In genomic region chrX:142702566-142702965, GRCm38 (mm10) we compare ENCODE assay signal across 17 mouse cellular contexts. TPM values are rescaled to one million over a fixed set of nuclear protein-coding genes. Genes with fewer than 3 reads are reported as not detected.
A peak's percentile ranks its signal among the peaks of the same experiment; 100 is the strongest.
DNase-seq lines count a peak whose midpoint lies in the region; ATAC-seq and TF ChIP-seq lines count a peak whose summit lies in the region.
"Had no signal": no experiment of that assay in that cellular context is flagged by ENCODE, and none has a peak within 500 bp of the region (broad histone marks: within the 10 kb centered on the region; RNA-seq: fewer than 3 reads in every experiment).

No protein-coding gene starts in this region.

- no peaks in the 10 kb centered on the region for H3K27me3 ChIP-seq in kidney, adult 2 months (replicated peaks; ENCODE audit: control insufficient read depth, insufficient read depth, low read length)
- no peaks in the 10 kb centered on the region for H3K27me3 ChIP-seq in myocyte (ENCODE audit: control insufficient read depth, insufficient read depth, insufficient read length)
- H3K27me3 ChIP-seq in midbrain, embryonic 14.5 days (ENCODE audit: control insufficient read depth, insufficient read depth, low read length) = no peaks in the 10 kb centered on the region
- H3K27me3 ChIP-seq: forebrain, embryonic 15.5 days; liver, embryonic 15.5 days had no signal

- no peak for ATAC-seq in midbrain, embryonic 14.5 days (ENCODE audit: low FRiP score, low TSS enrichment)
- ATAC-seq: activated CD4-positive, CD25-positive, alpha-beta regulatory T cell, adult 4 months; forebrain, embryonic 15.5 days; hindbrain, postnatal 0 days had no signal

- H3K79me2 ChIP-seq in myocyte (ENCODE audit: control insufficient read depth, insufficient read depth) = no peaks in the 10 kb centered on the region

- H3K27ac ChIP-seq in kidney, adult 2 months (ENCODE audit: insufficient read depth, low read depth, low read length) = peak overlapping the region; percentile 38; the same call in 1 of the 2 replicates
- no peak overlapping the region for H3K27ac ChIP-seq in midbrain, embryonic 14.5 days (replicated peaks; ENCODE audit: low read depth, low read length)
- H3K27ac ChIP-seq: forebrain, embryonic 15.5 days; hindbrain, postnatal 0 days; limb, embryonic 10.5 days; liver, embryonic 15.5 days; midbrain, embryonic 12.5 days had no signal

- no peaks in the 10 kb centered on the region for H3K9me3 ChIP-seq in midbrain, embryonic 14.5 days (ENCODE audit: control insufficient read depth, low read length)
- H3K9me3 ChIP-seq: forebrain, embryonic 15.5 days; limb, embryonic 10.5 days; liver, embryonic 15.5 days; midbrain, embryonic 12.5 days; neural tube, embryonic 13.5 days had no signal

- H3K4me3 ChIP-seq in kidney, adult 2 months (ENCODE audit: insufficient read depth, low read depth, low read length) = no peak overlapping the region
- no peak overlapping the region for H3K4me3 ChIP-seq in myocyte
- H3K4me3 ChIP-seq in midbrain, embryonic 14.5 days (replicated peaks; ENCODE audit: low read depth, low read length) = no peak overlapping the region
- H3K4me3 ChIP-seq: forebrain, embryonic 15.5 days; limb, embryonic 10.5 days; liver, embryonic 15.5 days; midbrain, embryonic 12.5 days; neural tube, embryonic 13.5 days had no signal

- no peak overlapping the region for H3ac ChIP-seq in myocyte (ENCODE audit: control insufficient read depth, insufficient read length)

- no peak overlapping the region for H3K9ac ChIP-seq in midbrain, embryonic 14.5 days (replicated peaks; ENCODE audit: low read length)
- H3K9ac ChIP-seq: forebrain, embryonic 15.5 days; liver, embryonic 15.5 days; midbrain, embryonic 12.5 days; neural tube, embryonic 13.5 days had no signal

- peak overlapping the region; percentile 50 for H3K4me2 ChIP-seq in myocyte (ENCODE audit: low read depth)
- no peak overlapping the region for H3K4me2 ChIP-seq in midbrain, embryonic 14.5 days (ENCODE audit: low read length)
- H3K4me2 ChIP-seq: forebrain, embryonic 15.5 days; liver, embryonic 15.5 days; midbrain, embryonic 12.5 days; neural tube, embryonic 13.5 days had no signal

- TF ChIP-seq CTCF in kidney, adult 2 months (conservative IDR thresholded peaks at IDR 0.05; ENCODE audit: insufficient read depth, insufficient read length, low read depth, low read length) = no peak

- DNase-seq in cerebellum, postnatal 14 days = peak; percentile 46 to 52
- no peak for DNase-seq in cerebellum, adult 11 months
- peak; percentile 47 for DNase-seq in kidney, adult 2 months
- no peak for DNase-seq in kidney, adult 8-10 months
- peak; percentile 16 to 24 for DNase-seq in heart, postnatal 36 days
- no peak for DNase-seq in left cerebral cortex, adult 18-20 months (ENCODE audit: low spot score in 2 of 2)
- no peak for DNase-seq in midbrain, embryonic 14.5 days
- DNase-seq: layer of hippocampus, adult 9-11 months; thymus, postnatal 36 days had no signal

- no peak for TF ChIP-seq POLR2A in kidney, adult 2 months (IDR thresholded peaks at IDR 0.05; ENCODE audit: low read depth, low read length)
- no peak for TF ChIP-seq POLR2A in myocyte (IDR thresholded peaks at IDR 0.05; ENCODE audit: insufficient read length, low read depth)

- intact Hi-C loops in heart, postnatal 36 days (cut with DNase I) = no loop called here

- H3K36me3 ChIP-seq in kidney, adult 2 months (ENCODE audit: control insufficient read depth, insufficient read depth, low read length) = no peaks in the 10 kb centered on the region
- no peaks in the 10 kb centered on the region for H3K36me3 ChIP-seq in myocyte (ENCODE audit: control insufficient read depth, insufficient read depth)
- H3K36me3 ChIP-seq in midbrain, embryonic 14.5 days (ENCODE audit: control insufficient read depth, insufficient read depth, low read length) = no peaks in the 10 kb centered on the region
- H3K36me3 ChIP-seq: forebrain, embryonic 15.5 days; liver, embryonic 15.5 days; midbrain, embryonic 12.5 days; neural tube, embryonic 13.5 days had no signal

- peaks cover 13% of the 10 kb centered on the region; the same call in 1 of the 2 replicates for H3K4me1 ChIP-seq in kidney, adult 2 months (ENCODE audit: control insufficient read depth, insufficient read depth, low read length)
- H3K4me1 ChIP-seq in midbrain, embryonic 14.5 days (ENCODE audit: control insufficient read depth, insufficient read depth, low read length) = no peaks in the 10 kb centered on the region
- H3K4me1 ChIP-seq: limb, embryonic 10.5 days; liver, embryonic 15.5 days; midbrain, embryonic 12.5 days had no signal

- WGBS in kidney, adult 2 months = 25% methylated on average over 3 of the region's 3 CpGs
- 78% methylated on average over 3 of the region's 3 CpGs for WGBS in midbrain, embryonic 14.5 days

TF ChIP-seq in myocyte, 11 proteins besides CTCF, POLR2A, EP300 and RAD21:
- TF ChIP-seq MYOG (IDR thresholded peaks at IDR 0.05; ENCODE audit: control insufficient read depth in 1 of 3, insufficient read depth in 1 of 3, insufficient read length in 2 of 3, low read depth in 2 of 3) = no peak
- TF ChIP-seq POLR2AphosphoS2 (IDR thresholded peaks at IDR 0.05; ENCODE audit: insufficient read length, low read depth) = no peak
- TF ChIP-seq MAX (IDR thresholded peaks at IDR 0.05; ENCODE audit: low read depth) = no peak
- no peak for TF ChIP-seq SRF (IDR thresholded peaks at IDR 0.05; ENCODE audit: control insufficient read depth, insufficient read length, low read depth)
- TF ChIP-seq TCF3 (IDR thresholded peaks at IDR 0.05; ENCODE audit: insufficient read length, low read depth) = no peak
- TF ChIP-seq USF1 (IDR thresholded peaks at IDR 0.05; ENCODE audit: low read depth) = no peak
- no peak for TF ChIP-seq MYOD1 (IDR thresholded peaks at IDR 0.05; ENCODE audit: control insufficient read depth in 1 of 3, insufficient read length in 2 of 3, low read depth in 2 of 3)
- TF ChIP-seq REST (IDR thresholded peaks at IDR 0.05; ENCODE audit: insufficient read depth, insufficient read length) = no peak
- TF ChIP-seq E2F4 (IDR thresholded peaks at IDR 0.05; ENCODE audit: insufficient read depth) = no peak
- TF ChIP-seq TCF12 (IDR thresholded peaks at IDR 0.05; ENCODE audit: insufficient read depth, poor library complexity, severe bottlenecking) = no peak
- TF ChIP-seq CEBPB (IDR thresholded peaks at IDR 0.05; ENCODE audit: insufficient read depth, poor library complexity, severe bottlenecking) = no peak

RNA-seq across cellular contexts. Expression of gene Tmem164, which starts 21.4 kb away (rescaled TPM):
- 15.9 and 16.3 TPM in 2 replicates for polyA plus RNA-seq in kidney, adult 2 months (2012; rRNA removed)
- total RNA-seq in heart, postnatal 36 days (2021) = 10 to 100 TPM; 21.7 to 36.4 TPM
- polyA plus RNA-seq in myocyte (2012; fragmentation: generic; extraction: Trizol) = 14.5 TPM
- total RNA-seq in left cerebral cortex, adult 18-20 months (2021) = 10 to 100 TPM; 25.8 to 28.6 TPM
- 10.6 and 14.0 TPM in 2 replicates for polyA plus RNA-seq in midbrain, embryonic 14.5 days (2014; fragmentation: Nextera tagmentation; extraction: Ambion mirVana)

Comparison
In these comparisons a context has a peak if more than half of its experiments do, and no peak if none do; other contexts are left out.
1. DNase-seq: peak in cerebellum, postnatal 14 days (2 of 2), kidney, adult 2 months (single experiment) and heart, postnatal 36 days (2 of 2); none in cerebellum, adult 11 months (single experiment), kidney, adult 8-10 months (0 of 2), left cerebral cortex, adult 18-20 months (0 of 2) and midbrain, embryonic 14.5 days (single experiment).